10 mouse cellular contexts compared by ENCODE assay signal in the genomic region with DNA sequence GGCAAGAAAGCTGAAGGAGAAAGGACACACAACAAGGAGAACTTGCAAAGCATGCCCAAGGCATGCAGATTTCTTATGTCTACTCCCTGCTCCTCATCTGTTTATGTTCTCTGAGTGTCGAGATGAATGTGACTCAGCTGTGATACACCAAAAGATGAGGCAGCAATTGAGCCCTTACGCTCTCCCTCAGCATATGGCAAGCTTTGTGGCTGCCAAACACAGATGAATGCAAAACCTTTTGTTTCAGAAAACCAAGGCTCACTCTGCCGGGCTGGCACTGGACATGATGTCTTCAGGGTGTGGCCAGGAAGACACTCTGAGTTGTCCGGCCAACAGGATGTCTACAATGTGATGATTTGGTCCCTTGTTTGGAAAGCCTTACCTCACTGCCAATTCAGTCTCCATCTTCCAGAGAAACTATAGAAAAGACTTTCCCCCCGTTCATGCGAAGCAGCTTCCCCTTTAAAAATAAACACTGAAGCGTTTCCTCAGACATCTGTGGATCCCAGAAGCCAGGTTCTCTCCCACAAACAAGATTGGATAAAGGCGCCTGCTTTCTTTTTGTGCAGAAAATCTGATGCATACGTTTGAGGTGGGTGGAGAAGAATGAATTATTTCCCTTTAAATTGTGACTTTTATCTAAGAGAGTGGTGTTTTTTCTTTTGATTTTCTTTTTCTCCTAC.
DNase-seq lines count a peak whose midpoint lies in the region; TF ChIP-seq lines count a peak whose summit lies in the region.
"Had no signal": no experiment of that assay in that cellular context is flagged by ENCODE, and none has a peak within 500 bp of the region (broad histone marks: within the 10 kb centered on the region; RNA-seq: fewer than 3 reads in every experiment).

No protein-coding gene starts in this region.

- H3K27me3 ChIP-seq in thymus, adult 2 months (ENCODE audit: control insufficient read depth, insufficient read depth, low read length): no peaks in the 10 kb centered on the region

- DNase-seq in frontal cortex, adult 2 months (ENCODE audit: extremely low spot score in 1 of 2, low spot score in 1 of 2): peak; percentile 62 to 76
- no peak for DNase-seq in frontal cortex, postnatal 25 days (ENCODE audit: low spot score in 2 of 2)
- peak; percentile 41 for DNase-seq in cerebellum, adult 11 months
- DNase-seq in left cerebral cortex, adult 18-20 months (ENCODE audit: low spot score in 2 of 2): peak; percentile 67 to 69
- peak; percentile 69 to 71 for DNase-seq in right cerebral cortex, adult 2 months (ENCODE audit: low spot score in 2 of 2)
- DNase-seq in thymus, adult 2 months: no peak
- no peak for DNase-seq in gastrocnemius, adult 18-20 months (ENCODE audit: low spot score)
- no peak for DNase-seq in heart, postnatal 25 days (ENCODE audit: low spot score)
- DNase-seq: gastrocnemius, adult 2 months; heart, postnatal 14 days had no signal

- H3K27ac ChIP-seq in thymus, adult 2 months (ENCODE audit: control insufficient read depth, insufficient read depth, low read length): no peak overlapping the region
- H3K27ac ChIP-seq: gastrocnemius, adult 2 months had no signal

- intact Hi-C loops in heart, postnatal 25 days (cut with DNase I): no loop called here

- H3K4me1 ChIP-seq in thymus, adult 2 months (replicated peaks; ENCODE audit: control insufficient read depth, insufficient read depth, low read length): peaks cover 26% of the 10 kb centered on the region

- no peak for TF ChIP-seq CTCF in thymus, adult 2 months (IDR thresholded peaks at IDR 0.05; ENCODE audit: borderline replicate concordance, control insufficient read depth, extremely low read depth, insufficient read depth, low read length, poor library complexity)

- TF ChIP-seq POLR2A in thymus, adult 2 months (IDR thresholded peaks at IDR 0.05; ENCODE audit: control insufficient read depth, extremely low read depth, insufficient read depth, low read length, poor library complexity): no peak

- WGBS in thymus, adult 2 months: 78% methylated on average over 9 of the region's 9 CpGs

- no peak overlapping the region for H3K4me3 ChIP-seq in thymus, adult 2 months (ENCODE audit: control insufficient read depth, insufficient read depth, low read length)
- H3K4me3 ChIP-seq: gastrocnemius, adult 2 months had no signal

- H3K36me3 ChIP-seq in thymus, adult 2 months (ENCODE audit: control insufficient read depth, insufficient read depth, low read length): no peaks in the 10 kb centered on the region

Comparison
In these comparisons a context has a peak if more than half of its experiments do, and no peak if none do; other contexts are left out.
1. DNase-seq: peak in frontal cortex, adult 2 months (2 of 2), cerebellum, adult 11 months (single experiment), left cerebral cortex, adult 18-20 months (2 of 2) and right cerebral cortex, adult 2 months (2 of 2); none in frontal cortex, postnatal 25 days (0 of 2), thymus, adult 2 months (single experiment), gastrocnemius, adult 18-20 months (single experiment) and heart, postnatal 25 days (single experiment).